Mouse (Mus musculus): ENCODE results near the gene Adprm.

DNA sequence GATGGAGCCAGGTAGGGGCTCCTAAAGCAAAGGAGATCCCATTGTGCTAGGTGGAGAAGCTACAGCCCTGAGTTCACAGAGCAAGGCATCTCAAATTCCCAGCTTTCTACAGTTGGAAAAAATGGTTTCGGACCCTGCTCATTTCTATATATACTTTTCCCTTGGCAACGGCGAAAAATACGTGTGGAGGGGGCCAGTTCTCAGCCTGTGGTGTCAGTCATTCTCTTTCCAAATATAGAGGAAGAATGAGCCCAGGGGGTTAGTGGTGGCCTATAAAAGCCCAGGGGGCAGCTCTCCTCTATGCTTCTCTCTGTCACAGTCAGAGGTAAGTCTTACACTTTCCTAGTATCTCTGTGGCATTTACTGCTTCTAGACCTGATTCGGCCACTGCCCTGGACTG lies 25.6 kb upstream of the Adprm start, which contains the start of gene Myh3:
- TF ChIP-seq POLR2A (IDR thresholded peaks at IDR 0.05; ENCODE audit: insufficient read depth, low read length): no peak
- TF ChIP-seq CTCF (IDR thresholded peaks at IDR 0.05; ENCODE audit: low read depth, low read length): no peak
- TF ChIP-seq EP300 (IDR thresholded peaks at IDR 0.05; ENCODE audit: insufficient read depth, low read depth, low read length): no peak

Data from ES-Bruce4 (cell line).